Mouse (Mus musculus) MEL (cell line): ENCODE measurements at regions not wholly inside any gene's neighbourhood (a gene's known extent, or its start where the extent isn't known, plus 50 kb on each side); places are given as distances from the start of the nearest gene placed in this dataset.

ENCODE experiments used
- DNase-seq: peaks from one replicate; pipeline ENCODE4 v3.0.0; 2011; ENCODE audit warnings: low read depth, low spot score
- H3K27ac ChIP-seq: 2 replicates; pipeline ENCODE4 v1.5.1; 2012; ENCODE audit warnings: low read depth, mild to moderate bottlenecking, control low read depth, low read length, moderate library complexity; ENCODE audit not compliant: control insufficient read depth
- H3K27me3 ChIP-seq, 2 experiments: fragments of 150-350 bp in 1 of 2; sonication (generic) in 1 of 2; 2 replicates each; pipeline ENCODE4 v1.6.1; 2012; ENCODE audit warnings: low read length in 2 of 2, mild to moderate bottlenecking in 2 of 2, improper control_type of control experiment in 1 of 2, moderate library complexity in 1 of 2; ENCODE audit not compliant: insufficient read depth in 2 of 2, control insufficient read depth in 1 of 2
- H3K36me3 ChIP-seq, 2 experiments: 2 replicates each; pipeline ENCODE4 v1.6.1; 2012 to 2014; ENCODE audit warnings: low read length in 2 of 2, improper control_type of control experiment in 1 of 2, inconsistent platforms in 1 of 2, mild to moderate bottlenecking in 1 of 2; ENCODE audit not compliant: insufficient read depth in 2 of 2, control insufficient read depth in 1 of 2
- H3K4me1 ChIP-seq, 2 experiments: fragments of 150-350 bp in 1 of 2; sonication (generic) in 1 of 2; 2 replicates each; pipeline ENCODE4 v1.6.1; 2012; ENCODE audit warnings: low read length in 2 of 2, improper control_type of control experiment in 1 of 2, mild to moderate bottlenecking in 1 of 2; ENCODE audit not compliant: insufficient read depth in 2 of 2, control insufficient read depth in 1 of 2
- H3K4me3 ChIP-seq, 2 experiments: fragments of 150-350 bp in 1 of 2; sonication (generic) in 1 of 2; 2 replicates each; pipeline ENCODE4 v1.5.1; 2012; ENCODE audit warnings: low read depth in 2 of 2, low read length in 2 of 2, mild to moderate bottlenecking in 2 of 2, moderate library complexity in 2 of 2, control low read depth in 1 of 2, improper control_type of control experiment in 1 of 2; ENCODE audit not compliant: control insufficient read depth in 1 of 2, insufficient read depth in 1 of 2
- H3K79me2 ChIP-seq: 2 replicates; pipeline ENCODE4 v1.6.1; 2012; ENCODE audit warnings: mild to moderate bottlenecking, low read length, moderate library complexity; ENCODE audit not compliant: control insufficient read depth, poor library complexity, insufficient read depth
- H3K9ac ChIP-seq: 2 replicates; pipeline ENCODE4 v1.6.1; 2012; ENCODE audit warnings: low read depth, mild to moderate bottlenecking, control low read depth, low read length, moderate library complexity; ENCODE audit not compliant: control insufficient read depth, poor library complexity, severe bottlenecking
- H3K9me3 ChIP-seq: fragments of 150-350 bp; sonication (generic); replicated peaks from 2 replicates; pipeline ENCODE4 v1.6.1; 2012; ENCODE audit warnings: mild to moderate bottlenecking, low read length, improper control_type of control experiment, moderate library complexity; ENCODE audit not compliant: insufficient read depth
- BHLHE40 ChIP-seq: IDR thresholded peaks from 2 replicates; pipeline ENCODE4 v1.6.1; 2012; ENCODE audit warnings: low read depth, mild to moderate bottlenecking, inconsistent platforms, low read length, improper control_type of control experiment, borderline replicate concordance
- CHD2 ChIP-seq: IDR thresholded peaks from 2 replicates; pipeline ENCODE4 v1.6.1; 2011; ENCODE audit warnings: low read length, improper control_type of control experiment
- E2F4 ChIP-seq: IDR thresholded peaks from 2 replicates; pipeline ENCODE4 v1.6.1; 2011; ENCODE audit warnings: low read depth, low read length, improper control_type of control experiment, borderline replicate concordance
- ELF1 ChIP-seq: IDR thresholded peaks from 2 replicates; pipeline ENCODE4 v1.6.1; 2014; ENCODE audit warnings: low read depth, mild to moderate bottlenecking, inconsistent platforms, low read length, improper control_type of control experiment, moderate library complexity
- JUND ChIP-seq: IDR thresholded peaks from 2 replicates; pipeline ENCODE4 v1.6.1; 2011; ENCODE audit warnings: low read depth, mild to moderate bottlenecking, improper control_type of control experiment, low read length
- KAT2A ChIP-seq: conservative IDR thresholded peaks from 2 replicates; pipeline ENCODE4 v1.6.1; 2012; ENCODE audit warnings: low read depth, low read length, improper control_type of control experiment, inconsistent platforms
- MAFK ChIP-seq: IDR thresholded peaks from 2 replicates; pipeline ENCODE4 v1.6.1; 2011; ENCODE audit warnings: low read depth, mild to moderate bottlenecking, low read length, improper control_type of control experiment, borderline replicate concordance
- MYB ChIP-seq: IDR thresholded peaks from 2 replicates; pipeline ENCODE4 v1.6.1; 2011; ENCODE audit warnings: mild to moderate bottlenecking, low read depth, low read length, improper control_type of control experiment
- POLR2AphosphoS2 ChIP-seq: IDR thresholded peaks from 2 replicates; pipeline ENCODE4 v1.6.1; 2011; ENCODE audit warnings: low read length, improper control_type of control experiment
- RCOR1 ChIP-seq: IDR thresholded peaks from 2 replicates; pipeline ENCODE4 v1.6.1; 2012; ENCODE audit warnings: low read depth, mild to moderate bottlenecking, inconsistent platforms, low read length, improper control_type of control experiment
- SIN3A ChIP-seq: IDR thresholded peaks from 2 replicates; pipeline ENCODE4 v1.6.1; 2012; ENCODE audit warnings: low read length, improper control_type of control experiment, inconsistent platforms
- SMC3 ChIP-seq: IDR thresholded peaks from 2 replicates; pipeline ENCODE4 v1.6.1; 2011; ENCODE audit warnings: low read depth, low read length, improper control_type of control experiment
- TAL1 ChIP-seq: IDR thresholded peaks from 2 replicates; pipeline ENCODE4 v1.6.1; 2012; ENCODE audit warnings: mild to moderate bottlenecking, inconsistent platforms, low read length, moderate library complexity, mixed read lengths
- TBP ChIP-seq: IDR thresholded peaks from 2 replicates; pipeline ENCODE4 v1.8.0; 2011; ENCODE audit warnings: low read depth, low read length, improper control_type of control experiment
- USF1 ChIP-seq: IDR thresholded peaks from 2 replicates; pipeline ENCODE4 v1.6.1; 2014; ENCODE audit warnings: low read depth, mild to moderate bottlenecking, inconsistent platforms, low read length, improper control_type of control experiment, moderate library complexity
- USF2 ChIP-seq, 2 experiments: IDR thresholded peaks; 2 replicates each; pipeline ENCODE4 v1.6.1; 2011 to 2012; ENCODE audit warnings: improper control_type of control experiment in 2 of 2, low read length in 2 of 2, borderline replicate concordance in 1 of 2, inconsistent platforms in 1 of 2, low read depth in 1 of 2, mild to moderate bottlenecking in 1 of 2; ENCODE audit not compliant: insufficient read depth in 1 of 2
- ZC3H11A ChIP-seq: IDR thresholded peaks from 2 replicates; pipeline ENCODE4 v1.6.1; 2012; ENCODE audit warnings: low read depth, mild to moderate bottlenecking, inconsistent platforms, low read length, improper control_type of control experiment
- ZMIZ1 ChIP-seq: IDR thresholded peaks from 2 replicates; pipeline ENCODE4 v1.6.1; 2012; ENCODE audit warnings: low read depth, mild to moderate bottlenecking, inconsistent platforms, low read length, improper control_type of control experiment, moderate library complexity
- ZNF384 ChIP-seq: IDR thresholded peaks from 2 replicates; pipeline ENCODE4 v1.6.1; 2012; ENCODE audit warnings: low read depth, mild to moderate bottlenecking, inconsistent platforms, low read length, improper control_type of control experiment

DNA sequence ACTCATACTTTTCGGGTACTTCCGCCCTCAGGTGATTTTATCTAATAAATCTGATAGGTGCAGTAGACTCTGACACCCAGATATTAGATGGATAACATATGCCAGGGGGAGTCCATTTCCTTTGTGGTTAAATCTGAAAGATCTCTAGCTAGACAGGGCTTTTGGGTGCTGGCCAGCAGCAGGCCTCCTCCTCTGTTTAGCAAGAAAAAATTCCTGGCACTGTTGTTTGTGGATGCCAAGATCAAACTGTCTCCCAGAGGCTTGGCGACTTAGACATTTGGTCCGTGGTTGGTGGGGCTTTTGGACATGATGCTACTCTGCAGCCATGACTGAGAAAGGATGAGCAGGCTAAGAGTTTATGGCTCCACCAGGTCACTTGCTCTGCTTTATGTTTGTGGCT, 287.5 kb upstream of the Usp25 start:
- Histone ChIP-seq H3K9ac (no peak overlapping the region), H3K4me3 (no peak overlapping the region), H3K27me3 (peaks cover 0 to 1% of the 10 kb centered on the region in 2 experiments; a peak in 1 of 4 replicates), H3K4me1 (no peaks in the 10 kb centered on the region), H3K36me3 (no peaks in the 10 kb centered on the region), H3K9me3 (no peaks in the 10 kb centered on the region), H3K79me2 (no peaks in the 10 kb centered on the region), H3K27ac (no peak overlapping the region)
- DNase-seq: no peak
- no peak for TF ChIP-seq MAFK
- TF ChIP-seq ZC3H11A: no peak
- TF ChIP-seq E2F4: no peak
- TF ChIP-seq POLR2AphosphoS2: no peak
- no peak for TF ChIP-seq ZMIZ1
- no peak for TF ChIP-seq BHLHE40
- no peak for TF ChIP-seq RCOR1
- no peak for TF ChIP-seq SMC3
- TF ChIP-seq KAT2A: no peak
- TF ChIP-seq SIN3A: no peak
- no peak for TF ChIP-seq ELF1
- TF ChIP-seq TAL1: no peak
- no peak for TF ChIP-seq MYB

DNA sequence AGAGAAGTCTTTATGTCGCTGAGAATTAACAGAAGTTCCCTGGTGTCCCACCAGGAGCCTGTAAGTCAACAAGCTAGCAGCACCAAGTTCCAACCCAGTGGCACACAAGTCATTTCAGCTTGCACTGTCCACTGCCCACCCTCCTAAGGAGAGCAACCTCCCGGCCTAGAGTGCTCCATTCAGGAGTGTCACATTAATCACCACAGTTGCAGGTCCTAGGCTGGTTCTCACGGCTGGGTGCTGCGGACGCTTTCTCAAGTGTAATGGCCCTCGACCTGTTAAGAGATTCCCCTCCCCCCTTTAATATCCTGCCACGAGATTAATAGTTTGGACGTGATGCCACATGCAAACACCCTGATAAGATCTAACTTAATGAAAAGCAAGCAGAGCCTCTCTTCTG, 288.2 kb upstream of the Usp25 start:
- no peak for TF ChIP-seq KAT2A
- no peak for TF ChIP-seq USF2 (IDR thresholded peaks at IDR 0.05; ENCODE audit: borderline replicate concordance in 1 of 2, insufficient read depth in 1 of 2, low read depth in 1 of 2, low read length in 2 of 2)
- no peak for TF ChIP-seq ZMIZ1
- TF ChIP-seq USF1: no peak
- TF ChIP-seq TBP: no peak
- no peak for TF ChIP-seq SMC3
- TF ChIP-seq ZNF384: no peak
- TF ChIP-seq BHLHE40: no peak
- no peak for TF ChIP-seq CHD2
- no peak for TF ChIP-seq E2F4
- TF ChIP-seq JUND: no peak
- no peak for TF ChIP-seq ELF1
- no peak for TF ChIP-seq ZC3H11A
- TF ChIP-seq, all 39 proteins: peak for 0
- H3K9me3 ChIP-seq: no peaks in the 10 kb centered on the region

More for the DNA sequence above, 288.2 kb upstream of the Usp25 start:
- Histone ChIP-seq H3K79me2 (no peaks in the 10 kb centered on the region), H3K36me3 (no peaks in the 10 kb centered on the region), H3K4me1 (no peaks in the 10 kb centered on the region), H3K27ac (no peak overlapping the region), H3K4me3 (no peak overlapping the region), H3K9ac (no peak overlapping the region), H3K27me3 (peaks cover 0 to 1% of the 10 kb centered on the region in 2 experiments; a peak in 1 of 4 replicates)
- no peak for DNase-seq
